Mouse (Mus musculus) layer of hippocampus, adult 9-10 months (tissue): Measurements from ENCODE around the gene Adnp.
A peak's percentile ranks its signal among the peaks of the same experiment; 100 is the strongest.

Experiments
- DNase-seq: peaks from one replicate; pipeline ENCODE4 v3.0.0; 2022; ENCODE audit warnings: low spot score

The Adnp gene

DNA sequence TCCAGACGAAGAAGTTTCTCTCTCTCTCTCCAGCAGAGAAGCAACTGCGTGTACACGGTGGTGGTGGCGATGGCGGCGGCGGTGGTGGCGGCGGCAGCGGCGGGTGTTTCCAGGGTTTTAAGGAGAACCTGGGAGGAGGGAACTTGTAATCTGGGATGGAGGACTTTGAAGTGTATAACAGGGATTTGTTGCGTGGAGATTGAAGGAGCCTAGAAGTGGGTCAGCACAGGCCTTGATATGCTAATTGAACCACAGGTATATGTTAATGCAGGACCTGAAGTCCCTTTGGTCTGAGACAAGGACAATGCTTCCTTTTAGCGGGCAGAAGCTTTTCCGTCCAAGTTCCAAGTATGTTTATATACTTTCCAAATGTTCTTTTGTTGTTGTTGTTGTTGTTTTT is 50.6 kb downstream of the Adnp start:
- no peak for DNase-seq

DNA sequence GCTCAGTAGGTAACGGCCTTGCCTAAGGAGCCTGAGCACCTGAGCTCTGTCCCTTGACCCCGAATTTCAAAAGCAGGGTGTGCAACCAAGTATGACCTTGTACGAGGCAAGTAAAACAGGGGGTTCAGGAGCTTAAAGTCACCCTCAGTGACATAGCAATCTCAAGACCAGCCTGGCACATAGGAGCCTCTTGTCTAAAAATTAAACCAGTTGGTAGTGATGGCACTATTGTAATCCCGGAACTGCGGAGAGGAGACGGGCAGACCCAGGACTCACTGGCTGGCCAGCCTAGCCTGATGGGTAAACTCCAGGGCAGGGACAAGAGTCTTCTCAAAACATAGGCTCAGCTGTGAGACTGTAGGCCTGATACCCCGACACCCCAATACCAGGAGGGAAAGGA is 51.2 kb downstream of the Adnp start:
- DNase-seq = no peak

DNA sequence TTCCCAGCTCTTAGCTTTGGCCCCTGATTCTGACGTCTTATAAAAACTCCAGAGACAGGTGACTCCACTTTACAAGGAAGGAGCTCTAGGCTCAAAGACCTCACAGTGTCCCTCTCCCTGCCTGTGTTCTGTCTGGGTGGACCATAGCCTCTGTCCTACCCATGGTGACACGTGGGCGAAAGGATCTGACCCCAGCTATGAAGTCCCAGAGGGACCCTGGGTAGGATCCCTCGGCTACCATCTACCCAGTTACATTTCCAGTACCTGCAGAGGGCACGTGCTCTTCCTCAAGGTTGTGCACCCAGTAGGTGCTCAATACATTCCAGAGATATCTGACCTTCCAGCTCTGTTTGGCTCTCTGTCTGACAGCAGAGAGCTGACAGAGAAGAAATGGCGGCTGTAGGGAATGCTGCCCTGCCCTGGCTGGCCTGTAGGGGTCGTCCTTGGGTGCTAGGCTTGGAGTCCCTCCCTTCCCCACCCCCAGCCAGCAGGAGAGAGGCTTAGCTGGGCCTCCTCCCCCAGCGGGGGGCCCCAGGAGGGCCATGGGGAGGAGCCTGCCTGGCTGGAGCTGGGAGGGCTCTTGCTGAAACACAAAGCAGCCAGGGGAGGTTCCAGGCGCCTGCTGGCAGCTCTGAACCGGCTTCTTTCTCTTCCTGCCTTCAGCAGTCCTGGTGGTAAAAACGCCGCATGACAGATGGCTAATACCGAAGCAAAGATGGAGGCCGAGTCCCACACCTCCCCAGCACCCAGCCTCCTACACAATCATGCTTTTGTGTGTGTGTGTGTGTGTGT is 52.6 kb downstream of the Adnp start:
- DNase-seq = peak; percentile 26

DNA sequence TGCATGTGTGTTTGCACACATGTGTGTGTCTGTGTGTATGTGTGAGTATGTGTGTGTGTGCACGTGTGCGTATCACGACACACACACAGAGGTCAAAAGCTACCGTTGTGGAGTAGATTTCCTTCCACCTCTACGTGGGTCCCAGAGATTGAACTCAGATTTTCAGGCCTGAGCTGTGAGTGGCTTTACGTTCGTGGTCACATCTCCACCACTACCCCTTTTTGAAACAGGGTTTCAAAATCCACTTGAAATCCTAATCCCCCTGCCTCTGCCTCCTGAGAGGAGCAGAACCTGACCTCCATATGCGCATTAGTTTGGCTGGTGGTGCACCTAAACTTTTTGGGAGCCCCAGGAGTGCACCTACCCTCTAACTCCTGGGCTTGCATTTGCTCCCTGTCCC is 57.7 kb downstream of the Adnp start:
- DNase-seq = no peak

DNA sequence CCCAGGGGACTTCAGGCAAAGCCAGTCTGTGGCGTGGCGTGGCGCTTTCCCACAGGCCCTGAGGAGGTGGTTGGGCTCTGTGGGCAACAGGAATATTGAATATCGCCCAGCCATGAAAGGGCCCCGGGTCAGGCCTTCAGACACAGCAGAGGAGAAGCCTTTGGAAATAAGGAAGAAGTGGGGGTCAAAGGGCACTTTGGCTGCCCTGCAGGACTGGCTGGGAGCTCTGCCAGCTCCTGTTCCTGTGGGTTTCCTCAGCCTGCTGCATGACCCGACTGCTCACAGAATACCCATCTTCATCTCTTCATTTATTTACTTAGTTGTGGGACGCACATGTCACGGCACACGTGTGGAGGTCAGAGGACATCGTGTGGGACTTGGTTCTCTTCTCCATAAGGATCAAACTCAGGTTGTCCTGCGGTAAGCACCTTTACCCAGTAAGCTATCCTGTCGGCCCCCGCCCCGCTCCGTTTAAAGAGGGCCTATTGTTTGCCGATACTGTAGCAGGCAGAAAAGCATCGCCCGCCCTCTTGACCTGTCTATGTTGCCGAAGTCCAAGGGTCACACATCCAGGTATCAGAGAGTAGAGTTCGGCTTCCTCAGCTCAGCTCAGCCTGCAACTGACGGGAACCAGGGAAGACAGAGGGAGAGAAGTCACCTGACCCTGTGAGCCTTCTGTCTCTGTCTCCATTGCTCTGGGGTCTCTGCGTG is 59.0 kb downstream of the Adnp start:
- DNase-seq = no peak

DNA sequence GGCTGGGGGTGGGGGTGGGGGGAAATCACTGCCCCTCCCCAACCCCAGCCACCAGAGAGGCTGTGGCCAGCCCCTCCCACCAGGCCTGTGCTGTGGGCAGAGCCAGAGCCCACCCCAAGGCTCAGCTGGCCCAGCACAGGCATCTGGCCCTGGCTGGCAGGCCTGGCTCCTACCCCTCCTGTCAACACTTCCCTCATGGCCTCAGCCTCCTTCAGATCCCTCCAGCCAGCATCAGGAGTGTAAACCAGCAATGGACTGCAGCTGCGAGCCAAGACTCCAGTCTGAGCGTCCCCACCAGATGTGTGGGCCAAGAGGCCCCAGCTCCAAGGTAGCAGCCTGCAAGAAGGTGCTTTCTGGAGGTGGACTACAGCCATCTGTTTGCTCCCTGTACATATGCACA is 61.5 kb downstream of the Adnp start:
- no peak for DNase-seq

DNA sequence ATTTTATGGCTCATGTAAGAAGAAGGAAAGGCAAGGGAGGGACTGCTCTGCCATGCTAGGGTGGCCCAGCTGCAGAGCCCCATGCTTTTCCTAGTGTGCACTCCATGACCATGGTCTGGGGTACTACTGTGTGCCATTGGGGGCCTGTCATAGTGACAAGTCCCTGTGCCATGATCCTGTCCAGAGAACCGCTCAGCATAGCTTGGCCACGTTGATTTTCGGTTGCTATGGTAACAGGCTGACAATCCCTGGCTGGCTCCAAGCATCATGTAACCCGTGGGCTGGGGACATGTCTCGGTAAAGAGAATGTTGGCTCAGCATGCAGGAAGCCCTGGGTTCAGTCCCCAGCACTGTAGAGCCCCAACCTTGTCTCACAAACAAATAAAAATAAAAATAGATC is 63.1 kb downstream of the Adnp start:
- no peak for DNase-seq

DNA sequence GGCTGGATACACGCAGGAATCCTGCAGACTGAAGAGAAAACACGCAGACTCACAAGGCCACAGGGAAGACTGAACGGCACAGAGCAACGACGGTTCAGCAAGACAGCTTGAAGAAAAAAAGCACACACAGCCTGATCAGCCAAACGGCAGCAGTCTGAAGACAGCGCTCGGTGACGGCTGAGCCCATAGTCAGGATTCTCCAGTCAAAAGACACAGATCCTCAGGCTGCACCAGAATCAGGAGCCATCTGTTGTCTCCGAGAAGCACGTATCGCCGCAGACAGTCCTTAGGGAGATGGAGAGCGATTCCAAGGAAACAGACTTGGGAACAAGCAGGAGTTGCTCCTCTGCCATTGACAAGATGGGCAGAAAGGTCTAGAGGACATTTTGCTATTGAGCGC is 69.8 kb downstream of the Adnp start:
- DNase-seq = no peak
